In genomic region chr2:137437741-137438140, GRCm38 (mm10) we compare ENCODE assay signal across 25 mouse cellular contexts.
DNase-seq lines count a peak whose midpoint lies in the region; ATAC-seq and TF ChIP-seq lines count a peak whose summit lies in the region.
"Had no signal": no experiment of that assay in that cellular context is flagged by ENCODE, and none has a peak within 500 bp of the region (broad histone marks: within the 10 kb centered on the region; RNA-seq: fewer than 3 reads in every experiment).

No protein-coding gene starts in this region.

- H3K4me1 ChIP-seq in kidney, embryonic 15.5 days = peaks cover 16% of the 10 kb centered on the region
- no peaks in the 10 kb centered on the region for H3K4me1 ChIP-seq in kidney, adult 2 months (ENCODE audit: control insufficient read depth, insufficient read depth, low read length)

- intact Hi-C loops in gastrocnemius, adult 2 months (cut with DNase I) = no loop called here

- WGBS in kidney, embryonic 15.5 days = 13% methylated on average over 5 of the region's 5 CpGs
- WGBS in kidney, adult 2 months = 45% methylated on average over 5 of the region's 5 CpGs

- H3K36me3 ChIP-seq in kidney, embryonic 15.5 days = no peaks in the 10 kb centered on the region
- H3K36me3 ChIP-seq in kidney, adult 2 months (ENCODE audit: control insufficient read depth, insufficient read depth, low read length) = no peaks in the 10 kb centered on the region
- H3K36me3 ChIP-seq: forebrain, embryonic 10.5 days; heart, embryonic 12.5 days; heart, embryonic 15.5 days had no signal

- no peak for DNase-seq in gastrocnemius, adult 2 months
- DNase-seq in gastrocnemius, postnatal 10 days = no peak
- no peak for DNase-seq in kidney, postnatal 36 days
- DNase-seq in kidney, postnatal 4 days = peak; percentile 7 to 10
- no peak for DNase-seq in kidney, adult 2 months
- peak; percentile 29 for DNase-seq in skeletal muscle tissue, adult 2 months (ENCODE audit: low read depth, low spot score)
- no peak for DNase-seq in left cerebral cortex, adult 18-20 months (ENCODE audit: low spot score in 2 of 2)
- DNase-seq: adrenal gland, adult 2 months; adrenal gland, postnatal 14 days; cerebellum, adult 11 months; cerebellum, adult 2 months; cerebellum, adult 9-11 months; cerebellum, postnatal 25 days; gastrocnemius, postnatal 14 days; heart, adult 11 months; heart, postnatal 4 days had no signal

- no peaks in the 10 kb centered on the region for H3K27me3 ChIP-seq in kidney, embryonic 15.5 days
- H3K27me3 ChIP-seq in kidney, adult 2 months (replicated peaks; ENCODE audit: control insufficient read depth, insufficient read depth, low read length) = no peaks in the 10 kb centered on the region
- H3K27me3 ChIP-seq: forebrain, embryonic 13.5 days; heart, embryonic 12.5 days; heart, embryonic 15.5 days had no signal

- no peak for TF ChIP-seq CTCF in gastrocnemius, adult 2 months (IDR thresholded peaks at IDR 0.05)
- no peak for TF ChIP-seq CTCF in kidney, adult 2 months (conservative IDR thresholded peaks at IDR 0.05; ENCODE audit: insufficient read depth, insufficient read length, low read depth, low read length)

- H3K27ac ChIP-seq in gastrocnemius, adult 2 months = peak overlapping the region; percentile 46; the same call in 1 of the 2 replicates
- 0 out of 2 replicates have a peak overlapping the region, but pooled peaks have one; percentile 10 for H3K27ac ChIP-seq in kidney, embryonic 15.5 days
- no peak overlapping the region for H3K27ac ChIP-seq in kidney, adult 2 months (ENCODE audit: insufficient read depth, low read depth, low read length)
- H3K27ac ChIP-seq: forebrain, embryonic 10.5 days; forebrain, embryonic 13.5 days; heart, embryonic 15.5 days; hindbrain, embryonic 14.5 days; hindbrain, postnatal 0 days had no signal

- no peaks in the 10 kb centered on the region for H3K9me3 ChIP-seq in kidney, embryonic 15.5 days (replicated peaks)
- H3K9me3 ChIP-seq: forebrain, embryonic 10.5 days; forebrain, embryonic 13.5 days; heart, embryonic 12.5 days; heart, embryonic 15.5 days had no signal

- peak; percentile 80 for ATAC-seq in kidney, embryonic 15.5 days (replicated peaks; ENCODE audit: low FRiP score)
- ATAC-seq: CD4-positive, CD25-positive, alpha-beta regulatory T cell, adult 4 months; forebrain, embryonic 13.5 days; forebrain, embryonic 16.5 days; hindbrain, postnatal 0 days had no signal

- no peak for TF ChIP-seq POLR2A in kidney, adult 2 months (IDR thresholded peaks at IDR 0.05; ENCODE audit: low read depth, low read length)

- no peak overlapping the region for H3K4me2 ChIP-seq in kidney, embryonic 15.5 days
- H3K4me2 ChIP-seq: forebrain, embryonic 13.5 days; heart, embryonic 12.5 days; heart, embryonic 15.5 days; hindbrain, embryonic 14.5 days had no signal

- H3K9ac ChIP-seq in kidney, embryonic 15.5 days = no peak overlapping the region
- H3K9ac ChIP-seq: forebrain, embryonic 13.5 days; heart, embryonic 12.5 days; heart, embryonic 15.5 days; hindbrain, embryonic 14.5 days had no signal

- no peak overlapping the region for H3K4me3 ChIP-seq in gastrocnemius, adult 2 months
- no peak overlapping the region for H3K4me3 ChIP-seq in kidney, embryonic 15.5 days (replicated peaks)
- H3K4me3 ChIP-seq in kidney, adult 2 months (ENCODE audit: insufficient read depth, low read depth, low read length) = no peak overlapping the region
- H3K4me3 ChIP-seq: forebrain, embryonic 10.5 days; forebrain, embryonic 13.5 days; heart, embryonic 12.5 days; heart, embryonic 15.5 days had no signal

Comparison
In these comparisons a context has a peak if more than half of its experiments do, and no peak if none do; other contexts are left out.
1. DNase-seq: peak in kidney, postnatal 4 days (2 of 2) and skeletal muscle tissue, adult 2 months (single experiment); none in gastrocnemius, adult 2 months (single experiment), gastrocnemius, postnatal 10 days (single experiment), kidney, postnatal 36 days (0 of 2), kidney, adult 2 months (single experiment) and left cerebral cortex, adult 18-20 months (0 of 2).